ENCODE assay signal across 8 mouse cellular contexts in the genomic region with DNA sequence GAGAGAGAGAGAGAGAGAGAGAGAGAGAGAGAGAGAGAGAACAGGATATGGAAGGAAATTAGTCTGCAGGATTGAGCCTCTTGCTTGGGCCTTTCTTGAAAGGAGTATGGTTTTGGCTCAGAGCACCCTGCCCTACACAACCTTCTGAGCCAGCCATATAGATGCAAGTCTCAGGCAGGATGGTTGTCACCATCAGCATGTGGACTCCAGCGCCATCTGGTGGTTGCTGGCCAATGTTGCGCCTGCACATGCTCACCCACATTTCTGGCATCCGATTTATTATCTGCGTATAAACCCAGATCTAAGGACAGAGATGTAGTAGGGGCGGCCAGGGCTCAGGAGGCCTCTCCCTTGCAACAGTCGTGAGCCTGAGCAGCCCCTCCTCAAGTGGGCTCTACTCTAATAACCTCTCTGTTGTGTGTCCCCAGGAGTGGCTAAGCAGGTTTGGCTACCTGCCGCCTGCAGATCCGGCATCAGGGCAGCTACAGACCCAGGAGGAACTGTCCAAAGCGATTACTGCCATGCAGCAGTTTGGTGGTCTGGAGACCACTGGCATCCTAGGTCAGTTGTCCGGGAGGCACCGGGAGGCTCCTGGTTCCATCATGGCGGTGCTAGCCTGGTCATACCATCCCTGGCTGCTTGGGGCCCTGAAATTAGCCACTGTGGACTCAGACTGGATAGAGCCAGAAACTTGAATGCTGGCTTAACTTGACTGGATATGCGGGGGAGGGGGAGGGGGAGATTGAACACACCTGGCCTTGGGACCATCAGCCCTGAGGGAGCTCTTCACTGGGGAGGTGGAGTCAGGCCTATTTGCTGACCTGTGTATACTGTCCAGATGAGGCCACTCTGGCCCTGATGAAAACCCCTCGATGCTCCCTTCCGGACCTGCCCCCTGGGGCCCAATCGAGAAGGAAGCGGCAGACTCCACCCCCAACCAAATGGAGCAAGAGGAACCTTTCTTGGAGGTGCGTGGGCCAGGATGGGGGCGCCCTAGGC. TPM values are rescaled to one million over a fixed set of nuclear protein-coding genes. Genes with fewer than 3 reads are reported as not detected.
DNase-seq lines count a peak whose midpoint lies in the region; ATAC-seq and TF ChIP-seq lines count a peak whose summit lies in the region.

No protein-coding gene starts in this region.

- H3K9ac ChIP-seq in ES-Bruce4 (ENCODE audit: low read depth, poor library complexity, severe bottlenecking): no peak overlapping the region
- H3K9ac ChIP-seq in forebrain, embryonic 11.5 days (ENCODE audit: low read length): no peak overlapping the region
- no peak overlapping the region for H3K9ac ChIP-seq in hindbrain, embryonic 14.5 days

- peak overlapping the region; percentile 24; the same call in 1 of the 2 replicates for H3K4me3 ChIP-seq in ES-Bruce4 (ENCODE audit: low read depth, low read length)
- no peak overlapping the region for H3K4me3 ChIP-seq in forebrain, embryonic 11.5 days (ENCODE audit: low read depth, low read length)
- no peak overlapping the region for H3K4me3 ChIP-seq in hindbrain, embryonic 14.5 days (replicated peaks; ENCODE audit: low read length)

- WGBS in forebrain, embryonic 11.5 days: 44% methylated on average over 19 of the region's 19 CpGs
- WGBS in hindbrain, embryonic 14.5 days: 45% methylated on average over 19 of the region's 19 CpGs

- H3K27me3 ChIP-seq in ES-Bruce4 (ENCODE audit: control insufficient read depth, insufficient read depth, low read length, poor library complexity, severe bottlenecking): no peaks in the 10 kb centered on the region
- no peaks in the 10 kb centered on the region for H3K27me3 ChIP-seq in forebrain, embryonic 11.5 days (ENCODE audit: control insufficient read depth, insufficient read depth, low read length)
- H3K27me3 ChIP-seq in hindbrain, embryonic 14.5 days (ENCODE audit: control insufficient read depth, insufficient read depth, low read length): no peaks in the 10 kb centered on the region

- no peaks in the 10 kb centered on the region for H3K36me3 ChIP-seq in ES-Bruce4 (ENCODE audit: control insufficient read depth, insufficient read depth, low read length, poor library complexity, severe bottlenecking)
- no peaks in the 10 kb centered on the region; the same call in 1 of the 2 replicates for H3K36me3 ChIP-seq in forebrain, embryonic 11.5 days (ENCODE audit: control insufficient read depth, insufficient read depth, low read length)
- peaks cover 16% of the 10 kb centered on the region; the same call in 1 of the 2 replicates for H3K36me3 ChIP-seq in hindbrain, embryonic 14.5 days (replicated peaks; ENCODE audit: control insufficient read depth, insufficient read depth)

- TF ChIP-seq POLR2A in ES-Bruce4 (IDR thresholded peaks at IDR 0.05; ENCODE audit: insufficient read depth, low read length): no peak

- peaks cover 2% of the 10 kb centered on the region for H3K4me1 ChIP-seq in ES-Bruce4 (ENCODE audit: control insufficient read depth, insufficient read depth, low read length)
- H3K4me1 ChIP-seq in forebrain, embryonic 11.5 days (replicated peaks; ENCODE audit: control insufficient read depth, insufficient read depth, low read length): peaks cover 7% of the 10 kb centered on the region
- peaks cover 12% of the 10 kb centered on the region for H3K4me1 ChIP-seq in hindbrain, embryonic 14.5 days (replicated peaks; ENCODE audit: control insufficient read depth, insufficient read depth, low read length)

- peak; percentile 67; the same call in 1 of the 2 replicates for ATAC-seq in forebrain, embryonic 11.5 days (replicated peaks; ENCODE audit: low FRiP score)
- peak; percentile 35; the same call in 1 of the 2 replicates for ATAC-seq in hindbrain, embryonic 14.5 days (ENCODE audit: low FRiP score)

- DNase-seq in c-Kit-negative CD71-positive TER-119-positive erythroid progenitor cells, embryonic 14.5 days (ENCODE audit: low read depth, low spot score): peak; percentile 40
- peak; percentile 92 for DNase-seq in forebrain, embryonic 11.5 days (ENCODE audit: low spot score)
- DNase-seq in hindbrain, embryonic 14.5 days (ENCODE audit: low spot score): peak; percentile 95
- DNase-seq in layer of hippocampus, postnatal 10 days (ENCODE audit: low spot score in 2 of 2): peak; percentile 94
- peak; percentile 70 for DNase-seq in lung, postnatal 25 days (ENCODE audit: low spot score)
- DNase-seq in retina, postnatal 7 days (ENCODE audit: low read depth, low spot score): peak; percentile 73
- DNase-seq in thymus, postnatal 4 days: peak; percentile 95

- H3K9me3 ChIP-seq in ES-Bruce4 (replicated peaks; ENCODE audit: control insufficient read depth, insufficient read depth, low read length, poor library complexity, severe bottlenecking): no peaks in the 10 kb centered on the region
- H3K9me3 ChIP-seq in forebrain, embryonic 11.5 days (ENCODE audit: control insufficient read depth, low read length): no peaks in the 10 kb centered on the region
- H3K9me3 ChIP-seq in hindbrain, embryonic 14.5 days (ENCODE audit: control insufficient read depth, low read length): no peaks in the 10 kb centered on the region

- TF ChIP-seq CTCF in ES-Bruce4 (IDR thresholded peaks at IDR 0.05; ENCODE audit: low read depth, low read length): peak; percentile 99

- no peak overlapping the region for H3K27ac ChIP-seq in ES-Bruce4 (ENCODE audit: insufficient read depth, low read length)
- H3K27ac ChIP-seq in forebrain, embryonic 11.5 days (ENCODE audit: low read depth, low read length): no peak overlapping the region
- H3K27ac ChIP-seq in hindbrain, embryonic 14.5 days: no peak overlapping the region

- no peak for TF ChIP-seq EP300 in ES-Bruce4 (IDR thresholded peaks at IDR 0.05; ENCODE audit: insufficient read depth, low read depth, low read length)

- no peak overlapping the region for H3K4me2 ChIP-seq in forebrain, embryonic 11.5 days (ENCODE audit: low read depth, low read length, severe bottlenecking)
- no peak overlapping the region for H3K4me2 ChIP-seq in hindbrain, embryonic 14.5 days (replicated peaks)

RNA-seq across cellular contexts. Expression of gene Mmp17, which starts 10.4 kb away (rescaled TPM):
- 5.9 and 6.9 TPM in 2 replicates for polyA plus RNA-seq in ES-Bruce4 (2011; ENCODE audit: insufficient read depth, insufficient read length, low read depth, missing spikeins)
- polyA plus RNA-seq in forebrain, embryonic 11.5 days (2014; fragmentation: Nextera tagmentation; extraction: Ambion mirVana): 6.5 and 8.4 TPM in 2 replicates
- polyA plus RNA-seq in hindbrain, embryonic 14.5 days (2014; fragmentation: Nextera tagmentation; extraction: Ambion mirVana): 7.3 and 11.8 TPM in 2 replicates
- total RNA-seq in layer of hippocampus, postnatal 10 days (2021): 10 to 100 TPM; 53.0 to 56.7 TPM

Comparison
In these comparisons a context has a peak if more than half of its experiments do, and no peak if none do; other contexts are left out.
1. DNase-seq: peak in every context shown above with its lines; median percentile 95 in hindbrain, embryonic 14.5 days; 95 in thymus, postnatal 4 days; 94 in layer of hippocampus, postnatal 10 days; 92 in forebrain, embryonic 11.5 days; 73 in retina, postnatal 7 days; 70 in lung, postnatal 25 days; 40 in c-Kit-negative CD71-positive TER-119-positive erythroid progenitor cells, embryonic 14.5 days.